Mouse (Mus musculus): ENCODE measurements around the gene Nup54.

Nup54 gene

GRCm38 (mm10) chr5:92413271-92413981 lies 21.6 kb downstream of the Nup54 start:
- DNase-seq (ENCODE audit: low read depth, low spot score) = no peak

- DNase-seq (ENCODE audit: low read depth, low spot score) = no peak
Observed at GRCm38 (mm10) chr5:92411461-92412140, 23.4 kb downstream of the Nup54 start.

GRCm38 (mm10) chr5:92410486-92410885 lies 24.5 kb downstream of the Nup54 start:
- DNase-seq (ENCODE audit: low read depth, low spot score) = no peak

- DNase-seq (ENCODE audit: low read depth, low spot score) = no peak
Observed at GRCm38 (mm10) chr5:92409361-92410155, 25.5 kb downstream of the Nup54 start.

GRCm38 (mm10) chr5:92404400-92404678 lies 30.7 kb downstream of the Nup54 start:
- DNase-seq (ENCODE audit: low read depth, low spot score) = no peak

- DNase-seq (ENCODE audit: low read depth, low spot score) = no peak
Observed at GRCm38 (mm10) chr5:92403562-92404399, 31.2 kb downstream of the Nup54 start.

- no peak for DNase-seq (ENCODE audit: low read depth, low spot score)
Observed at GRCm38 (mm10) chr5:92402816-92403215, 32.2 kb downstream of the Nup54 start.

GRCm38 (mm10) chr5:92398153-92398552 lies 36.9 kb downstream of the Nup54 start:
- no peak for DNase-seq (ENCODE audit: low read depth, low spot score)

GRCm38 (mm10) chr5:92396476-92396875 lies 38.5 kb downstream of the Nup54 start:
- DNase-seq (ENCODE audit: low read depth, low spot score) = no peak

GRCm38 (mm10) chr5:92395764-92396163 lies 39.3 kb downstream of the Nup54 start:
- DNase-seq (ENCODE audit: low read depth, low spot score) = no peak

GRCm38 (mm10) chr5:92393863-92394262 lies 41.2 kb downstream of the Nup54 start:
- no peak for DNase-seq (ENCODE audit: low read depth, low spot score)

GRCm38 (mm10) chr5:92392542-92392941 lies 42.5 kb downstream of the Nup54 start:
- no peak for DNase-seq (ENCODE audit: low read depth, low spot score)

- DNase-seq (ENCODE audit: low read depth, low spot score) = no peak
Observed at GRCm38 (mm10) chr5:92390615-92391014, 44.4 kb downstream of the Nup54 start.

- DNase-seq (ENCODE audit: low read depth, low spot score) = no peak
Observed at GRCm38 (mm10) chr5:92389977-92390376, 45.0 kb downstream of the Nup54 start.

GRCm38 (mm10) chr5:92387433-92387832 lies 47.6 kb downstream of the Nup54 start:
- DNase-seq (ENCODE audit: low read depth, low spot score) = no peak

GRCm38 (mm10) chr5:92386643-92387042 lies 48.4 kb downstream of the Nup54 start:
- DNase-seq (ENCODE audit: low read depth, low spot score) = no peak

- no peak for DNase-seq (ENCODE audit: low read depth, low spot score)
Observed at GRCm38 (mm10) chr5:92386102-92386501, 48.9 kb downstream of the Nup54 start.

GRCm38 (mm10) chr5:92384855-92385254 lies 50.2 kb downstream of the Nup54 start:
- DNase-seq (ENCODE audit: low read depth, low spot score) = no peak

- no peak for DNase-seq (ENCODE audit: low read depth, low spot score)
Observed at GRCm38 (mm10) chr5:92383747-92384146, 51.3 kb downstream of the Nup54 start.

GRCm38 (mm10) chr5:92382349-92382679 lies 52.7 kb downstream of the Nup54 start:
- no peak for DNase-seq (ENCODE audit: low read depth, low spot score)

GRCm38 (mm10) chr5:92381550-92382348 lies 53.3 kb downstream of the Nup54 start:
- DNase-seq (ENCODE audit: low read depth, low spot score) = peak; percentile 42
